Mouse (Mus musculus) 3T3-L1 (cell line): ENCODE measurements around the gene Zmynd8.

Experiments used
- DNase-seq: peaks from one replicate; pipeline ENCODE4 v3.0.0-alpha.2; 2015; ENCODE audit warnings: low read depth, low spot score

Gene Zmynd8

GRCm38 (mm10) chr2:165899474-165899873 is 658 bp upstream of the Zmynd8 start:
- no peak for DNase-seq

GRCm38 (mm10) chr2:165896171-165896570 is 2.6 kb downstream of the Zmynd8 start:
- DNase-seq, result no peak

GRCm38 (mm10) chr2:165895687-165896086 is 3.1 kb downstream of the Zmynd8 start:
- no peak for DNase-seq

GRCm38 (mm10) chr2:165894533-165894932 is 4.3 kb downstream of the Zmynd8 start:
- no peak for DNase-seq

- no peak for DNase-seq
Measured at GRCm38 (mm10) chr2:165893232-165893631, 5.6 kb downstream of the Zmynd8 start.

GRCm38 (mm10) chr2:165892626-165893025 is 6.2 kb downstream of the Zmynd8 start:
- DNase-seq, result no peak

GRCm38 (mm10) chr2:165890401-165890800 is 8.4 kb downstream of the Zmynd8 start:
- no peak for DNase-seq

- no peak for DNase-seq
Measured at GRCm38 (mm10) chr2:165889874-165890273, 8.9 kb downstream of the Zmynd8 start.

GRCm38 (mm10) chr2:165889266-165889665 is 9.6 kb downstream of the Zmynd8 start:
- no peak for DNase-seq

GRCm38 (mm10) chr2:165888813-165889221 is 10.0 kb downstream of the Zmynd8 start:
- DNase-seq, result no peak

- DNase-seq, result peak; percentile 64
Measured at GRCm38 (mm10) chr2:165888396-165888795, 10.4 kb downstream of the Zmynd8 start.

GRCm38 (mm10) chr2:165886857-165887628 is 11.8 kb downstream of the Zmynd8 start:
- peak; percentile 52 for DNase-seq

GRCm38 (mm10) chr2:165886482-165886856 is 12.3 kb downstream of the Zmynd8 start:
- peak; percentile 77 for DNase-seq

- no peak for DNase-seq
Measured at GRCm38 (mm10) chr2:165885951-165886320, 12.9 kb downstream of the Zmynd8 start.

GRCm38 (mm10) chr2:165885225-165885950 is 13.4 kb downstream of the Zmynd8 start:
- DNase-seq, result peak; percentile 97

GRCm38 (mm10) chr2:165884577-165885224 is 14.1 kb downstream of the Zmynd8 start:
- DNase-seq, result peak; percentile 98

GRCm38 (mm10) chr2:165883846-165884576 is 14.8 kb downstream of the Zmynd8 start:
- DNase-seq, result peak; percentile 64

GRCm38 (mm10) chr2:165883006-165883405 is 15.8 kb downstream of the Zmynd8 start:
- DNase-seq, result peak; percentile 54

GRCm38 (mm10) chr2:165881585-165882431 is 17.0 kb downstream of the Zmynd8 start:
- peak; percentile 77 for DNase-seq

GRCm38 (mm10) chr2:165881220-165881584 is 17.6 kb downstream of the Zmynd8 start:
- DNase-seq, result no peak
